Mouse (Mus musculus) colon, adult 2 months (tissue): ENCODE measurements around the gene Prdx2. TPM values are rescaled to one million over a fixed set of nuclear protein-coding genes. Genes with fewer than 3 reads are reported as not detected.

Source experiments
- polyA plus RNA-seq: library from polyadenylated mRNA; depleted of rRNA; stranded (reverse); fragments of >200 nt; gene quantifications from 2 replicates; pipeline ENCODE4 v1.2.3, GENCODE M21; 2012; rRNA removed

The Prdx2 gene
- 119 and 140 TPM in 2 replicates for polyA plus RNA-seq

DNA sequence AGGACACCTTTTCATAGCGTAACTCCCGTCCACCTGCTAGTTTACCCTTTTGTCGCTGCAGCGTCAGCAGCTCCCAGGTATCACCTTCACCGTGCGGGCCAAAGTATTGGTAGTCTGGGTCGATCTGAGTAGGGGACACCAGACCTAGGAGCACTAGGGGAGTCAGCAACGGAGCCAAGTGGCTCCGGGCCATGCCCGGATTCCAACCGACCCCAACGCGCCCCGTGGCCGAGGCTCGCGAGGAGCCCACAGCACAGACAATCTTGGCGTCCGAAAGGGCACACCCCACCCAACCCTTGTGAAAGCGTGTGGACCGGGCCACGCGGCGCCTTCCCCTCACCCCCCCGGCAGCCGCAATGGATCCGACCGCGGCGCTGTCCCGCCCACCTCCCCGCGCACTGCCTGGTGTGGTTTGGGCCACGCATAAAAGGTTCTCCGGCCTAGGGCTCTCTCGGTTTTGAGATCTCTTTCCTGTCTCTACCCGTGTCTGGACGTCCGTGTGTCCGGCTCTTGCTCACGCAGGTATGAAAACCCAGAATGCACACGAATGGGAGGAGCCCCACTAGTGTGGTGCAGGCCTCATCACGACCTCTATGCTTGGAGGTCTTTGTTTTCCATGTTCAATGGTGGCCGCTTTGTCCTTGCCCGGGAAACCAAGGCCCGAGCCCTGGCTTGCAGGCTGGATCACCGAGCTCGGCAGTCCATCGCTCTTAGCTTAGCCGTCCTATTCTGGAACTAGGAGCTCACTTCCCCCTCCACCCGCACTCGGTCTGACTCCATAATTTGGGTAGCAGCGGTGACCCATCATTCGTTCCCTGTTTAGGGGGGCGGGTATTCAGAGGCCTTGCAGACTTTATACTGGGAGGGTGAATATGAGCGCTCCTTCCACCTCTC, at the start of gene Prdx2, which contains the start of the genes Gm49661 and Rnaseh2a:
TSS of gene Prdx2 (plus strand) at position 347 of the 894 bp plus-strand sequence.
TSS of gene Gm49661 (minus strand) at position 193 of the 894 bp plus-strand sequence.
TSS of gene Rnaseh2a (minus strand) at position 527 of the 894 bp plus-strand sequence.

GRCm38 (mm10) chr8:84936962-84937546, 32.3 kb upstream of the Prdx2 start, which contains the start of gene Mast1:
Gene Mast1, minus strand, starts transcription at chr8:84937359.

DNA sequence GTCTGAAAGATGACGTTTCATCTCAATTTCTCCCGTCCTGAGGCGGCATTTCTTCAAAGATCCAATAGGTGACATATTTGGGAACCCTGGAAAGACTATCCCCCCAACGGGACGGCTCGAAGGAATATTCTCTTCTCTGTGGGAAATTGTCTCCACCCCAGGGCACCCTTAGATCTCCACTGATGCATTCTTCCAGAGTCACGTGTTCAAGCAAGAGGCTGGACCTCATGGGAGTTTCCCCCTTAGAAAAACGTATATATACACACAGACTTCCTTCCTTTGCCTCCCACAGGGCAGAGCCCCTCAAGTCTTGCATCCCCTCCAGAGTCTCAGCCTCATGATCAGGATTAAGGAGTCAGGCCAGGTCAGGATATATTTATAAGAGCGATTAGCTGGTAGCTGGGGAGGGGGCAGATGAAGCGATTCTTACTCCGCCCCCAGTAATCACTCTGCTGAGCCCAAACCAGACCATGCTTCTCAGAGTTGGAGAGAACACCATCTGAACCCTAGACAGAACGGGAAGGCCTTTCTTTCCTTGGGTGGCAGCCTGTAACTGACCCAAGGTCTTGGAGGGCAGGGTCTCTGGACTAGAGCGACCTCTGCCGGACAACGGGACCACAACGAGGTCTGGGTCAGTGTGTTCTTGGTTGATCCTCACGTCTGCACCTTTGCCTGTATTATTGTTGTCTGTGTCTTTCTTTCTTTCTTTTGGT, 22.7 kb upstream of the Prdx2 start, which contains the start of gene Rtbdn:
TSS of gene Rtbdn (plus strand) at position 464 of the 713 bp plus-strand sequence.

GRCm38 (mm10) chr8:84978248-84978940, 9.0 kb downstream of the Prdx2 start, which contains the start of gene Junb:
Gene Junb, minus strand, starts transcription at chr8:84978718.

DNA sequence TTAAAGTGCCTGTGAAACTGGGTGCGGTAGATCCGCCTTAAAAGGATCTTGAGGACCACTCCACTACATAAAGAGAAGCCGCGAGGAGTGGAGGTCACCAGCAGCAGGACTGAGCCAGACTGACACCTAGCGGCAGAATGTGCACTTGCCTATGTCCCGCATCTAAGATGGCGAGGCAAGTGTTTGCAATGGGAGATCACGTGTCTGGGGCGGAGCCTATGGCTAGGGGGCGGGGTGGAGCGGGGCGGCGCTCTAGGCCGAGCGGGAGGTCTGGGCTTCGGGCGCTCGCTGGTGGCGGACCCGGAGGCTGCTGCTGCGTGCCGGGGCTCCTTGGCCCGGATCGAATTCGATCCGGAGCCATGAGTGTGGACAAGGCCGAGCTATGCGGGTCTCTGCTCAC, 21.0 kb downstream of the Prdx2 start, which contains the start of gene Hook2:
TSS of gene Hook2 (plus strand) at position 255 of the 400 bp plus-strand sequence.

DNA sequence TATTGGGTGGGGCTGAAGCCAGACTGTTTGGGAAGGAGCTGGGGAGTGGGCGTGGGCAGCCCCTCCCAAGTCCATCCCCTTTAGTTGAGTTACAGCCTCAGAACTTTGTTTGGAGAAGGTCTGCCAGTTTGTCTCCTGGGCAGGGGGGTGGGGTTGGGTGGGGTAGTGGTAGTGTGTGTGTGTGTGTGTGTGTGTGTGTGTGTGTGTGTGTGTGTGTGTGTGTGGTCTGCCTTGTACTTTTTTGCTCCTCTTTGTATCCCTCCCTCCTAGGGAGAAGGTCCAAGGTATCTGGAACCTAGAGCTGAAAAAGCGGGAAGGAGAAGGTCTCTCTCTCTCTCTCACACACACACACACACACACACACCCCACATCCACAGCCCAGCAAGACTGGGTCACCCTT, 45.0 kb downstream of the Prdx2 start, which contains the start of gene Best2:
TSS of gene Best2 (minus strand) at position 101 of the 400 bp plus-strand sequence.

Other genes with a start within 250 kb of the Prdx2 start
- 0.29 and 0.59 TPM in 2 replicates for gene G430095P16Rik, start 246.6 kb upstream of the Prdx2 start, polyA plus RNA-seq
- gene Nfix, start 169.2 kb upstream of the Prdx2 start, polyA plus RNA-seq: 42.4 and 55.8 TPM in 2 replicates
- 2.1 and 2.9 TPM in 2 replicates for gene Dand5, start 146.8 kb upstream of the Prdx2 start, polyA plus RNA-seq
- gene Gadd45gip1, start 138.1 kb upstream of the Prdx2 start, polyA plus RNA-seq: 40.4 and 47.3 TPM in 2 replicates
- 58.2 and 66.6 TPM in 2 replicates for gene Rad23a, start 128.9 kb upstream of the Prdx2 start, polyA plus RNA-seq
- gene Calr, start 122.7 kb upstream of the Prdx2 start, polyA plus RNA-seq: 162 and 189 TPM in 2 replicates
- 35.1 TPM in 2 replicates for gene Farsa, start 112.6 kb upstream of the Prdx2 start, polyA plus RNA-seq
- gene Syce2, start 97.5 kb upstream of the Prdx2 start, polyA plus RNA-seq: 1.3 and 1.9 TPM in 2 replicates
- 130 and 142 TPM in 2 replicates for gene Gcdh, start 75.7 kb upstream of the Prdx2 start, polyA plus RNA-seq
- 0.23 and 0.28 TPM in 2 replicates for gene Klf1, start 67.7 kb upstream of the Prdx2 start, polyA plus RNA-seq
- 13.5 and 17.0 TPM in 2 replicates for gene Dnase2a, start 61.0 kb upstream of the Prdx2 start, polyA plus RNA-seq
- gene Mast1, start 32.2 kb upstream of the Prdx2 start, polyA plus RNA-seq: 1.3 and 1.7 TPM in 2 replicates
- 0.21 and 0.81 TPM in 2 replicates for gene Rtbdn, start 22.6 kb upstream of the Prdx2 start, polyA plus RNA-seq
- not detected in 2 replicates for gene Gm49661, start 154 bp upstream of the Prdx2 start, polyA plus RNA-seq
- gene Rnaseh2a, start 180 bp downstream of the Prdx2 start, polyA plus RNA-seq: 41.0 and 42.0 TPM in 2 replicates
- gene Junb, start 9.1 kb downstream of the Prdx2 start, polyA plus RNA-seq: 231 and 249 TPM in 2 replicates
- gene Hook2, start 21.0 kb downstream of the Prdx2 start, polyA plus RNA-seq: 43.2 and 50.0 TPM in 2 replicates
- gene Best2, start 44.9 kb downstream of the Prdx2 start, polyA plus RNA-seq: 96.2 and 105 TPM in 2 replicates
- 110 TPM in 2 replicates for gene Asna1, start 55.7 kb downstream of the Prdx2 start, polyA plus RNA-seq
- gene Trir, start 57.2 kb downstream of the Prdx2 start, polyA plus RNA-seq: 108 and 150 TPM in 2 replicates
- gene Tnpo2, start 67.3 kb downstream of the Prdx2 start, polyA plus RNA-seq: 53.8 and 59.8 TPM in 2 replicates
- 59.9 and 71.0 TPM in 2 replicates for gene Fbxw9, start 90.5 kb downstream of the Prdx2 start, polyA plus RNA-seq
- 0.72 TPM in 1 of 2 replicates, not detected in the other for gene Gm5741, start 98.4 kb downstream of the Prdx2 start, polyA plus RNA-seq
- gene Dhps, start 102.2 kb downstream of the Prdx2 start, polyA plus RNA-seq: 53.6 and 68.0 TPM in 2 replicates
- 87.0 and 110 TPM in 2 replicates for gene Wdr83os, start 111.2 kb downstream of the Prdx2 start, polyA plus RNA-seq
- gene Wdr83, start 111.7 kb downstream of the Prdx2 start, polyA plus RNA-seq: 29.5 and 29.6 TPM in 2 replicates
- 70.9 and 73.4 TPM in 2 replicates for gene Man2b1, start 113.7 kb downstream of the Prdx2 start, polyA plus RNA-seq
- 0.57 and 1.0 TPM in 2 replicates for gene Zfp791, start 153.5 kb downstream of the Prdx2 start, polyA plus RNA-seq
- gene Cks1brt, start 182.3 kb downstream of the Prdx2 start, polyA plus RNA-seq: not detected in 2 replicates